Mouse (Mus musculus): ENCODE data around the gene Kpna3.

Gene Kpna3

GRCm38 (mm10) chr14:61394745-61395144, 44.9 kb downstream of the Kpna3 start:
- no peak for DNase-seq (ENCODE audit: low read depth, low spot score)

GRCm38 (mm10) chr14:61390586-61390985, 49.1 kb downstream of the Kpna3 start:
- DNase-seq (ENCODE audit: low read depth, low spot score), result no peak

GRCm38 (mm10) chr14:61367290-61367689, 72.4 kb downstream of the Kpna3 start:
- no peak for DNase-seq (ENCODE audit: low read depth, low spot score)

GRCm38 (mm10) chr14:61364656-61365055, 75.0 kb downstream of the Kpna3 start:
- no peak for DNase-seq (ENCODE audit: low read depth, low spot score)

DNA sequence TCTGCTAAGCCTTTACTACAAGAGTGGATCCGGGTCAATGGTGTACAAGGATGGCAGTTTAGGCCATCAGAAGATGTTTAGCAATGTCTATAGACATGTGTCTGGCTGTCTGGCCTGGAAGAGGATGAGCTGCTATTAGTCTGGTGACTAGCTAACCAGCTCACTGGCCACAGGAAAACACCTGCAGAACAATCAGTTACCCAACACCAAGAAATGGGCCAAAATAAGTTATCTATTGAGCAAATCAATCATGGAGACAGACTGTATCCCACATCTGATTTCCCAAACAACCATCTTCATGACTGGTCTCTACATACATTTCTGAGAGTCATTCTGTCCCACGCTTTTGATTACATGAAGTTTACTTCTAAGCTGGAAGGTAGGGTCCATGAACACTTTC, 75.9 kb downstream of the Kpna3 start:
- no peak for DNase-seq (ENCODE audit: low read depth, low spot score)

GRCm38 (mm10) chr14:61362268-61362667, 77.4 kb downstream of the Kpna3 start:
- no peak for DNase-seq (ENCODE audit: low read depth, low spot score)

DNA sequence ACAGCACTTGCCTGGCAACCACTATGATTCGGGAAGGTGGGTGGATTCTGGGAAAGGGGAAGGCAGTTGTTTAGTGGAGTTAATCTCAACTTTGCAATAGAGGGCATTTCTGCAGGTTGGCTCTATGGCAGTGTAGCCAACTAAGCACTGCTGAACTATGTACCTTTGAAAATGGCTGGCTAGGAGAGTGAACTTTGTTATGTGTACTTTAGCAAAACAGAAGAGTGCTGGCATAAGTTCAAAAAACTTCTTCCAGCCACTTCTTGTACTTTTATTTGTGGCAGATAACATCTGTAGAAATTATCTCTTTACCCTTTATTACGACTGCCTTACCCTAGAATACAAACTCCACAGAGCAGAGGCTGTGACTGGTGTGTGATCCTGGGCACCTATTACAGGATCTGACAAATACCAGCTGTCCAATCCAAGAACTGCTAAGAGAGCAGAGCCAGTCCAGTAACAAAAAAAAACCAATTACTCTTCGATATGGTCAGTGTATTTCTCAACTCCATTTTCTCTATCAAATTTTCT, 78.6 kb downstream of the Kpna3 start:
- no peak for DNase-seq (ENCODE audit: low read depth, low spot score)

DNA sequence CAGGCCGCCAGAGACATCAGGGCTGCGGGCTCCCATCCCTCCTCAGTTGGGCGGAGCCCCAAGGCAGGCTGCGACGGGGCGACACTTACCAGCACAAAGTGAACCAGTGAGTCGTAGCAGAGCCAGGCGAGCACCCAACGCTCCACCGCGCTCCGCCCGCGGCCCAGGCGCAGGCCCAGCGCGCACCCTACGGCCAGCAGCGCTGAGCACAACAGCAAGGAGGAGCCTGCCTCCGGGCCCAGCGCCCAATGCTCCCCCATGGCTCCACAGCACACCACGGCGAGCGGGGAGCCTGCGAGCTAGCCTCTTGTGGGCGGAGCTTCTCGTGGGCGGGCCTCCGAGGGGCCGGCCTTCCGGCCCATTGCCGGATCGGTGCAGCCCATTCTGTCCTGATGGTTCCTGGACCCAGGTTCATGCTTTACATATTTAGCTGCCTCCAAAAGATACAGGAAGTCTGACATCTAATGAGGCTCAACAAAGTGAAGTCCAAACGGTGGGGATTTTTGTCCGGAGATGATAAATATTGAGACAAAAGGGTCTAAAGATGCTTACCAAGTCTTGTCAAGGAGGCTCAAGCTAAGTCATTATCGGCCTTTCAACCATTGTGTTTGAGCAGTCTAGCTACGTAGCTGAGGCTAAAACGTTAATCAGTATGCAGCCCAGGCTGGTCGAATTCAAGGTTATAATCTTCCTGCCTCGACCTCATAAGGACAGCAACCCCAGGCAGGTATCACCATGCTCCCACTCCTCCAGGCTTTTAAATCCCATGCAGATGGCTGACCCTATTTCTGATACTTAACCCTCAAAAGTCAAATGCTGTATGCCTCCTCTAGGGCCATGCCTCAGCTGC, 79.3 kb downstream of the Kpna3 start, which contains the start of gene Ebpl:
Ebpl (minus strand) TSS at position 309 of the 850 bp plus-strand sequence.
- peak; percentile 88 for DNase-seq (ENCODE audit: low read depth, low spot score)

DNA sequence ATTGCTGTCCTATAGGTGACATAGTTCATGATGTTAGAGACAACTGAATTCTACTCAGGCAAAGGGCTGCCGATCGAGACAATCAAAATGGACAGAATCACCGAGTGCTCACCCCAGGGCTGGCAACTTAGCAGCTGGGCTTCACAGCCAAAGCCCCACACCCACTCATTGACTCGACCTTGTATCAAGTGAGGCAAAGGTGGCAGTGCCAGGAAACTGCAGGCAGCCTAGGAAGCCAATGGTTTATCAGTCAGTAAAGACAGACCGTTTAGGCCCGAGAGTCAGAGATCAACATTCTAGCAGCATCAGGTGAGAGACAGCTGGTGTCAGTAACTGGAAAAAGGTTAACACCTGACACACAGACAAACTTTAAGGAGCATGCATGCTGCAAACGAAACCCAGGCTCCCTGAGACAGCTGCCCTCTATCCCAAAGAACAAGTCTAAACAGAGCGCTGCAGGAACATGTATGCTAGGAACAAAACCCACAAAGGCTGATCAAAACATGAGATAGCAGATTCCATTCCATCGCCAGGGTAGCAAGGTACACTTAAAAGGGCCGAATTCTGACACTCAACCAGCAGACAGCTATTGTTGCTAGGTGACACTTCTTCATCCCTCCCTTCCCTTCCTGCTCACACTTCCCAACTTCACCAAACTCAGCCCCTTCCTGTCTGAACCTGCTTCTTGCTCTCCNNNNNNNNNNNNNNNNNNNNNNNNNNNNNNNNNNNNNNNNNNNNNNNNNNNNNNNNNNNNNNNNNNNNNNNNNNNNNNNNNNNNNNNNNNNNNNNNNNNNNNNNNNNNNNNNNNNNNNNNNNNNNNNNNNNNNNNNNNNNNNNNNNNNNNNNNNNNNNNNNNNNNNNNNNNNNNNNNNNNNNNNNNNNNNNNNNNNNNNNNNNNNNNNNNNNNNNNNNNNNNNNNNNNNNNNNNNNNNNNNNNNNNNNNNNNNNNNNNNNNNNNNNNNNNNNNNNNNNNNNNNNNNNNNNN, 85.1 kb downstream of the Kpna3 start:
- peak; percentile 13 for DNase-seq (ENCODE audit: low read depth, low spot score)

- DNase-seq (ENCODE audit: low read depth, low spot score), result no peak
These were observed 88.9 kb downstream of the Kpna3 start for GRCm38 (mm10) chr14:61350808-61351207.

- DNase-seq (ENCODE audit: low read depth, low spot score), result no peak
These were observed 89.8 kb downstream of the Kpna3 start for GRCm38 (mm10) chr14:61349876-61350275.

DNA sequence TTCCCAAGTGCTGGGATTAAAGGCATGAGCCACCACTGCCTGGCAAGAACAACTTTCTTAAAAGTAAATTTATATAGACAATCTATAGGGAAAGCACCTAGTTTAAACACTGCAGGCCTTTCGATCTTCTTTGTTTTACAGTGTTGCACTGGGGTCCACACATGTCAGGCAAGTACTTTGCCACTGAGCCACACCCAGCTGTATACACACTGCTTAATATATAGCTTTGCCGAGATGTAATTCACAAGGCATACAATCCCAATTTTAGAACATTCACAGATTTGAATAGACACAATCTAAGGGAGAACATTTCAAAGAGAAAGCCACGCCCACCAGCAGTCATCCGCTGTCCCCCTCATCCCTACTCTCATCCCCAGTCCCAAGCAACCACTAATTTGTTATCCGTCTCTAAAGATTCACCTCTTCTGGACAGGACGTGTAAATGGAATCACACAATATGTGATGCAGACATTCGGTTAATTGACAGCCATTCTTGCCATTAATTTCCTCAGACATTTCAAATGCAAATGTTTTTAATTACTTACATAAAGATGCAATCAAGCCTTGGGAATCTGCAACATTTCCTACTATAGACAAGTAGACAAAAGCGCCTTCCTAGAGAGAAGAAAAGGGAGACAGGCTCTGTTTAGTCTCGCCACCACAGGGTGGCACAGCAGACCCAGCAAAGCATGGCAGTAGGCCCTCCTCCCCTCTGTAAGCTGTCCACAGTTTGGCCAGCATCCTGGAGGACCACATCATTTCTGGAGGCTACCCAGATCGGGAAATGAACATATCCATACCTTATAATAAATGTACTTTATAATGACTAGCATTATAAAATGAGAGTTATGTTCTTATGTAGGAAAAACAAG, 92.6 kb downstream of the Kpna3 start:
- no peak for DNase-seq (ENCODE audit: low read depth, low spot score)

DNA sequence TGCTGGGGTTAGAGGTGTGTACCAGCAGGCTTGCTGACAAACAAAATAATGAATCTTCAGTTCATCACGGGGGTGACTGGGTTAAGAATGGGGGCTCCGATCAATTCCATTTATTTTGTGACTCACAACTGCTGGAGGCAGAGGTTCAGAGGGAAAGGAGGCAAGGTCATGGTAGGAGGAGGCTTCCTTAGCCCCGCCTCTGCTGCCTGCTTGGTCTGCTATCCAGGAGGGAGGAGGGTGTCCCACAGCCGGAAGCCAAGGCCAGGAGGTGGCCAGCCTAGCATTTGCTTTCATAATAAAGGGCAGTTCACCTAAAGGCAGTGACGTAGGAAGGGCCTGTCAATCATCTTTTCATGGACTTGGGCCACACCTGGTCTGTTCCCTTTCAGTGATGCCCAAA, 95.1 kb downstream of the Kpna3 start:
- DNase-seq (ENCODE audit: low read depth, low spot score), result peak; percentile 41

- DNase-seq (ENCODE audit: low read depth, low spot score), result no peak
These were observed 100.3 kb downstream of the Kpna3 start for GRCm38 (mm10) chr14:61339381-61339780.

DNA sequence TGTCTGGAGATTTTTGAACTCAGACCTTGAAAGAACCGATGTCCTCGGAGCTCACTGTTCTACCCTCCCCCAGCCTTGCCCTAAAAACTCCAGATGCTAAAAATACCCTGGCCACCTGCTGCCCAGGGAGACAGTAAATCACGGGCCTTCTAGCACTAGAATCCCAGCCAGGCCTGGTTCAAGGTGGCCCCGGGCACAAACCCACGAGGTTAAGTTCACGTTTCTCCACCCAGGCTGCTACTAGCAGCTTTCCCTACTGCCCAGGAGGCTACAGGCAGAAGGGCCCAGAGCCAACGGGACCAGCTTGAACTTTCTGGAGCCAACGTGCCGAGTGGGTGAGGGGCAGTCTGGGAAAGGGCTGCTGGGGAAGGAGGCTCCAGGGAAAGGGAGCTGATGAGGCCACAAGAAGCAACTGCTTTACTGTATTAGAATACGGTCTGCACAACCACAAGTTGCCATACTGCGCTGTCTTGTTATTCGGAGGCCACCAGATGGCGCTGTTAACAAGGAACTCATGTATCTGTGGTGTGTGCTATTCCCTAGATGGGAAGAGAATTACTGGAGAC, 108.6 kb downstream of the Kpna3 start:
- DNase-seq (ENCODE audit: low read depth, low spot score), result peak; percentile 92

- DNase-seq (ENCODE audit: low read depth, low spot score), result no peak
These were observed 109.1 kb downstream of the Kpna3 start for GRCm38 (mm10) chr14:61330591-61330990.

DNA sequence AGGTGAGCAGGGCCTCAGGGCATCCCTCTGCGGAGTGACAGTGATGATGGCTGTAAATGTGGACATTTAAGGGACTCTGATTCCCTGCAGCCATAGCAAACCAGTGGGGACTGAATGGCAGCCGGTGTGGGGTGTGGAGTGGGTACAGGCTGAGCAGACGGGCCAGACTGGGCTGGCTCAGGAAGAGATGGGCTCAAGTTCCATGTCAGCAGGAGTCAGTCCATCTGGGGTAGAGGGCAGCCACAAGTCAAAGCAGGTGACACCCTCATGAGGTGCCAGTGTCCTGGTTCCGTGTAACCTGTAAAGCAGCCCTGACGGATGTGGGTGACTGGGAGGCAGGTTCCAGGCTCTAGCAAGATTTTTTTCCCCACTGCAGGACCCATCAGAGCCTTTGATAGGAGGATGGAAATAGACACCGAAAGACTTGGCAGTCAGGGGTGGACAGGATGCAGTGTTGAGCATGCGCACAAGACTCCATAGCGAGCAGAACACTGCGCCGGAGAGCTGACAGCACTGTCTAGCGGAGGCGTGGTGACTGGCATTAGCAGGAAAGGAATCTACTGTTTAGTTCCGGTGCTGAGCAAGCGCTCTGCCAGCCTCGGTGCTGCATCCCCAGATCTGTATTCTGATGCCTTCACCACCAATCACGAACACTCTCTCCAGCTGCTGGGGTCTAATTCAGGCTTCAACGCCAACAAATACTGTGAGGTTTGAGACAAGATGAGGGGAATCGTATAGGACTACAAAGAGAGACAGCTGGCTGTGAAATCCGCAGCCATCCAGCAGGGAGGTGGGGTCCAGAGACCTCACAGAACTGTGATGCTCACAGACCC, 111.8 kb downstream of the Kpna3 start:
- DNase-seq (ENCODE audit: low read depth, low spot score), result no peak

GRCm38 (mm10) chr14:61327007-61327406, 112.7 kb downstream of the Kpna3 start:
- peak; percentile 49 for DNase-seq (ENCODE audit: low read depth, low spot score)

- no peak for DNase-seq (ENCODE audit: low read depth, low spot score)
These were observed 116.9 kb downstream of the Kpna3 start for GRCm38 (mm10) chr14:61322740-61323139.

DNA sequence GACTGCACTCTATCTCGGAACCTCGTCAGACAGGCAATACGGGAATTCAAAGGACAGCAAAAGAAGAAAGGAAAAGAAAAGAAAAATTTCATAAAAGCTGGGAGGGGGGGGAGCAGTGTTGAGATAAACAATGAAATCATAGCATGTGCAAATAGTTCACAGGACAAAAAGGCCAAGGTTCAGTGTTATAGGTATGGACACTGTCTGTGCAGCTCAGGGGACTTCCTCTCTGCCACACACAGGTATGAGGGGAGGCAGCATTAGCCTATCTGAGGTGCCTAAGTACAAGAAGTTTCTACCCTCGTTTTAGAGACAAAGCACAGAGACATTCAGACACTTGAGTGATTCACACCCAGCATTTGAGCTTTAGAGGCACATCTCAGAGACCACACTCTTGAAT, 118.5 kb downstream of the Kpna3 start:
- DNase-seq (ENCODE audit: low read depth, low spot score), result no peak

All from R1 (cell line).